Mouse (Mus musculus) CH12.LX (cell line): ENCODE measurements around the gene Noxo1. TPM values are rescaled to one million over a fixed set of nuclear protein-coding genes. Genes with fewer than 3 reads are reported as not detected.

ENCODE experiments used
- DNase-seq: peaks from one replicate; pipeline ENCODE4 v3.0.0-alpha.2; 2013; ENCODE audit errors: extremely low read depth
- H3K27ac ChIP-seq: 2 replicates; pipeline ENCODE4 v1.5.1; 2012; ENCODE audit warnings: low read depth, mild to moderate bottlenecking, control low read depth, moderate library complexity; ENCODE audit not compliant: insufficient read depth
- H3K27me3 ChIP-seq: replicated peaks from 2 replicates; pipeline ENCODE3; 2012; ENCODE audit warnings: inconsistent platforms
- H3K36me3 ChIP-seq, 2 experiments: replicated peaks in 1 of 2; 2 replicates each; pipeline versions ENCODE3 to v1.6.1; 2012; ENCODE audit warnings: inconsistent platforms in 1 of 2, low read length in 1 of 2, mild to moderate bottlenecking in 1 of 2, mixed read lengths in 1 of 2, moderate library complexity in 1 of 2; ENCODE audit not compliant: control insufficient read depth in 1 of 2, insufficient read depth in 1 of 2
- H3K4me1 ChIP-seq, 2 experiments: 2 replicates each; pipeline ENCODE4 v1.6.1; 2012; ENCODE audit warnings: inconsistent platforms in 1 of 2, moderate library complexity in 1 of 2; ENCODE audit not compliant: insufficient read depth in 2 of 2, control insufficient read depth in 1 of 2
- H3K4me2 ChIP-seq: 2 replicates; pipeline ENCODE4 v1.6.1; 2012; ENCODE audit warnings: low read depth, mild to moderate bottlenecking, control low read depth; ENCODE audit not compliant: poor library complexity, insufficient read depth, severe bottlenecking
- H3K4me3 ChIP-seq, 3 experiments: fragments of 150-350 bp in 1 of 3; sonication (generic) in 1 of 3; replicated peaks in 1 of 3; 2 replicates each; pipeline versions ENCODE3 to v1.5.1; 2011 to 2012; ENCODE audit warnings: low read depth in 2 of 3, low read length in 2 of 3, mild to moderate bottlenecking in 2 of 3, moderate library complexity in 2 of 3, control low read depth in 1 of 3, improper control_type of control experiment in 1 of 3, inconsistent platforms in 1 of 3, mixed read lengths in 1 of 3; ENCODE audit not compliant: poor library complexity in 1 of 3
- H3K79me2 ChIP-seq: replicated peaks from 2 replicates; pipeline ENCODE4 v1.6.1; 2012; ENCODE audit warnings: mild to moderate bottlenecking, moderate library complexity; ENCODE audit not compliant: control insufficient read depth, poor library complexity, insufficient read depth, severe bottlenecking; ENCODE audit errors: extremely low read depth
- H3K9ac ChIP-seq: 2 replicates; pipeline ENCODE4 v1.6.1; 2012; ENCODE audit warnings: low read depth, mild to moderate bottlenecking, control low read depth, moderate library complexity; ENCODE audit not compliant: insufficient read depth
- H3K9me3 ChIP-seq: replicated peaks from 2 replicates; pipeline ENCODE3; 2012; ENCODE audit warnings: low read length, inconsistent platforms, mixed read lengths
- BHLHE40 ChIP-seq: IDR thresholded peaks from 2 replicates; pipeline ENCODE4 v1.6.1; 2011; ENCODE audit warnings: mild to moderate bottlenecking, low read depth, low read length, improper control_type of control experiment
- CHD1 ChIP-seq: IDR thresholded peaks from 2 replicates; pipeline ENCODE4 v1.6.1; 2012; ENCODE audit warnings: low read depth, low read length, improper control_type of control experiment, inconsistent platforms
- CHD2 ChIP-seq: IDR thresholded peaks from 2 replicates; pipeline ENCODE4 v1.6.1; 2011; ENCODE audit warnings: low read length, improper control_type of control experiment
- CTCF ChIP-seq, 2 experiments: IDR thresholded peaks in 1 of 2; conservative IDR thresholded peaks in 1 of 2; 2 replicates each; pipeline ENCODE4 v1.5.1; 2011 to 2012; ENCODE audit warnings: low read depth in 2 of 2, low read length in 2 of 2, improper control_type of control experiment in 1 of 2, inconsistent platforms in 1 of 2, mild to moderate bottlenecking in 1 of 2, moderate library complexity in 1 of 2
- E2F4 ChIP-seq: IDR thresholded peaks from 2 replicates; pipeline ENCODE4 v1.6.1; 2011; ENCODE audit warnings: low read depth, low read length, improper control_type of control experiment; ENCODE audit not compliant: insufficient replicate concordance
- ELF1 ChIP-seq: IDR thresholded peaks from 2 replicates; pipeline ENCODE4 v1.6.1; 2014; ENCODE audit warnings: low read depth, mild to moderate bottlenecking, inconsistent platforms, low read length, improper control_type of control experiment
- EP300 ChIP-seq: IDR thresholded peaks from 2 replicates; pipeline ENCODE4 v1.6.1; 2011; ENCODE audit warnings: low read length, improper control_type of control experiment
- ETS1 ChIP-seq: conservative IDR thresholded peaks from 2 replicates; pipeline ENCODE4 v1.6.1; 2012; ENCODE audit warnings: low read depth, mild to moderate bottlenecking, inconsistent platforms, low read length, improper control_type of control experiment, moderate library complexity
- GABPA ChIP-seq: IDR thresholded peaks from 2 replicates; pipeline ENCODE4 v1.6.1; 2012; ENCODE audit warnings: low read depth, low read length, improper control_type of control experiment, inconsistent platforms; ENCODE audit not compliant: insufficient replicate concordance
- HCFC1 ChIP-seq: IDR thresholded peaks from 2 replicates; pipeline ENCODE4 v1.6.1; 2012; ENCODE audit warnings: low read depth, mild to moderate bottlenecking, inconsistent platforms, low read length, improper control_type of control experiment
- IRF4 ChIP-seq: IDR thresholded peaks from 2 replicates; pipeline ENCODE4 v1.6.1; 2014; ENCODE audit warnings: low read depth, mild to moderate bottlenecking, inconsistent platforms, low read length, improper control_type of control experiment
- JUN ChIP-seq: IDR thresholded peaks from 2 replicates; pipeline ENCODE4 v1.6.1; 2011; ENCODE audit warnings: low read depth, mild to moderate bottlenecking, low read length, improper control_type of control experiment, moderate library complexity; ENCODE audit not compliant: insufficient read depth
- JUND ChIP-seq: conservative IDR thresholded peaks from 2 replicates; pipeline ENCODE4 v1.6.1; 2011; ENCODE audit warnings: low read depth, low read length, improper control_type of control experiment
- KAT2A ChIP-seq: IDR thresholded peaks from 2 replicates; pipeline ENCODE4 v1.6.1; 2012; ENCODE audit warnings: low read length, improper control_type of control experiment, inconsistent platforms; ENCODE audit not compliant: insufficient replicate concordance
- MAFK ChIP-seq: IDR thresholded peaks from 2 replicates; pipeline ENCODE4 v1.6.1; 2011; ENCODE audit warnings: low read length, improper control_type of control experiment; ENCODE audit not compliant: insufficient replicate concordance
- MAX ChIP-seq: IDR thresholded peaks from 2 replicates; pipeline ENCODE4 v1.6.1; 2011; ENCODE audit warnings: low read length, improper control_type of control experiment
- MAZ ChIP-seq: IDR thresholded peaks from 2 replicates; pipeline ENCODE4 v1.6.1; 2012; ENCODE audit warnings: low read depth, mild to moderate bottlenecking, inconsistent platforms, low read length, improper control_type of control experiment, moderate library complexity
- MEF2A ChIP-seq: IDR thresholded peaks from 2 replicates; pipeline ENCODE4 v1.6.1; 2014; ENCODE audit warnings: low read depth, mild to moderate bottlenecking, inconsistent platforms, low read length, improper control_type of control experiment, borderline replicate concordance
- MXI1 ChIP-seq: IDR thresholded peaks from 2 replicates; pipeline ENCODE4 v1.6.1; 2011; ENCODE audit warnings: mild to moderate bottlenecking, low read depth, low read length, improper control_type of control experiment
- MYC ChIP-seq: IDR thresholded peaks from 2 replicates; pipeline ENCODE4 v1.6.1; 2011; ENCODE audit warnings: low read depth, mild to moderate bottlenecking, improper control_type of control experiment, low read length
- NELFE ChIP-seq: IDR thresholded peaks from 2 replicates; pipeline ENCODE4 v1.6.1; 2011; ENCODE audit warnings: low read depth, low read length, improper control_type of control experiment
- NRF1 ChIP-seq: IDR thresholded peaks from 2 replicates; pipeline ENCODE4 v1.6.1; 2014; ENCODE audit warnings: low read depth, mild to moderate bottlenecking, inconsistent platforms, low read length, improper control_type of control experiment, moderate library complexity
- PAX5 ChIP-seq: IDR thresholded peaks from 2 replicates; pipeline ENCODE4 v1.6.1; 2012; ENCODE audit warnings: low read length, inconsistent platforms, mixed read lengths
- POLR2A ChIP-seq: IDR thresholded peaks from 2 replicates; pipeline ENCODE4 v1.6.1; 2011; ENCODE audit warnings: low read depth, mild to moderate bottlenecking, improper control_type of control experiment, low read length
- POLR2AphosphoS2 ChIP-seq: IDR thresholded peaks from 2 replicates; pipeline ENCODE4 v1.6.1; 2011; ENCODE audit warnings: low read depth, low read length, improper control_type of control experiment
- RAD21 ChIP-seq: IDR thresholded peaks from 2 replicates; pipeline ENCODE4 v1.6.1; 2011; ENCODE audit warnings: low read depth, mild to moderate bottlenecking, low read length, improper control_type of control experiment, moderate library complexity
- RCOR1 ChIP-seq: conservative IDR thresholded peaks from 2 replicates; pipeline ENCODE4 v1.6.1; 2012; ENCODE audit warnings: low read depth, mild to moderate bottlenecking, inconsistent platforms, low read length, improper control_type of control experiment
- SIN3A ChIP-seq: IDR thresholded peaks from 2 replicates; pipeline ENCODE4 v1.6.1; 2012; ENCODE audit warnings: low read length, improper control_type of control experiment, inconsistent platforms
- SMC3 ChIP-seq: IDR thresholded peaks from 2 replicates; pipeline ENCODE4 v1.6.1; 2011; ENCODE audit warnings: low read depth, low read length, improper control_type of control experiment
- TBP ChIP-seq: conservative IDR thresholded peaks from 2 replicates; pipeline ENCODE4 v1.6.1; 2011; ENCODE audit warnings: low read depth, low read length, improper control_type of control experiment
- TCF12 ChIP-seq: IDR thresholded peaks from 2 replicates; pipeline ENCODE4 v1.6.1; 2014; ENCODE audit warnings: low read depth, mild to moderate bottlenecking, inconsistent platforms, low read length, improper control_type of control experiment
- UBTF ChIP-seq: IDR thresholded peaks from 2 replicates; pipeline ENCODE4 v1.6.1; 2012; ENCODE audit warnings: low read depth, mild to moderate bottlenecking, inconsistent platforms, low read length, improper control_type of control experiment, moderate library complexity
- USF1 ChIP-seq: IDR thresholded peaks from 2 replicates; pipeline ENCODE4 v1.6.1; 2014; ENCODE audit warnings: low read depth, mild to moderate bottlenecking, inconsistent platforms, low read length, improper control_type of control experiment
- USF2 ChIP-seq: conservative IDR thresholded peaks from 2 replicates; pipeline ENCODE4 v1.6.1; 2011; ENCODE audit warnings: low read depth, low read length, improper control_type of control experiment
- ZC3H11A ChIP-seq: IDR thresholded peaks from 2 replicates; pipeline ENCODE4 v1.6.1; 2012; ENCODE audit warnings: low read depth, mild to moderate bottlenecking, inconsistent platforms, low read length, improper control_type of control experiment
- ZKSCAN1 ChIP-seq: IDR thresholded peaks from 2 replicates; pipeline ENCODE4 v1.6.1; 2012; ENCODE audit warnings: low read depth, inconsistent platforms, low read length, improper control_type of control experiment, borderline replicate concordance
- ZMIZ1 ChIP-seq: IDR thresholded peaks from 2 replicates; pipeline ENCODE4 v1.6.1; 2012; ENCODE audit warnings: low read depth, mild to moderate bottlenecking, inconsistent platforms, low read length, improper control_type of control experiment
- ZNF384 ChIP-seq: IDR thresholded peaks from 2 replicates; pipeline ENCODE4 v1.6.1; 2012; ENCODE audit warnings: low read depth, low read length, improper control_type of control experiment, inconsistent platforms
- dilution Hi-C: fragments of 300-500 bp; cut with MboI; formaldehyde crosslinking; loops from 2 replicates; pipeline ENCODE4 v1.14.3; 2020; ENCODE audit warnings: low sequenced_read_pairs; ENCODE audit not compliant: extremely low pct_unique_long_range_greater_than_20kb, extremely low pct_ligation_motif_present
- in situ Hi-C: fragments of 300-500 bp; cut with MboI; formaldehyde crosslinking; loops from 3 replicates; pipeline ENCODE4 v1.14.3; 2019; ENCODE audit warnings: low sequenced_read_pairs, low pct_ligation_motif_present, low pct_unique_long_range_greater_than_20kb, mixed read lengths
- polyA plus RNA-seq: library from polyadenylated mRNA; unstranded; fragments of >175 nt; gene quantifications from 2 replicates; pipeline ENCODE4 v1.2.1, GENCODE M21; 2012; ENCODE audit warnings: low read depth; ENCODE audit not compliant: insufficient read length
- total RNA-seq, 2 experiments: library from RNA; depleted of rRNA; stranded (reverse); fragments of 300-350 nt in 1 of 2; fragments of >200 nt in 1 of 2; gene quantifications; 2 replicates each; pipeline ENCODE4 v1.2.3; 2012 to 2014

The Noxo1 gene
- total and polyA plus RNA-seq, 3 experiments, result 0.47 to 2.5 (median 0.89) TPM

DNA sequence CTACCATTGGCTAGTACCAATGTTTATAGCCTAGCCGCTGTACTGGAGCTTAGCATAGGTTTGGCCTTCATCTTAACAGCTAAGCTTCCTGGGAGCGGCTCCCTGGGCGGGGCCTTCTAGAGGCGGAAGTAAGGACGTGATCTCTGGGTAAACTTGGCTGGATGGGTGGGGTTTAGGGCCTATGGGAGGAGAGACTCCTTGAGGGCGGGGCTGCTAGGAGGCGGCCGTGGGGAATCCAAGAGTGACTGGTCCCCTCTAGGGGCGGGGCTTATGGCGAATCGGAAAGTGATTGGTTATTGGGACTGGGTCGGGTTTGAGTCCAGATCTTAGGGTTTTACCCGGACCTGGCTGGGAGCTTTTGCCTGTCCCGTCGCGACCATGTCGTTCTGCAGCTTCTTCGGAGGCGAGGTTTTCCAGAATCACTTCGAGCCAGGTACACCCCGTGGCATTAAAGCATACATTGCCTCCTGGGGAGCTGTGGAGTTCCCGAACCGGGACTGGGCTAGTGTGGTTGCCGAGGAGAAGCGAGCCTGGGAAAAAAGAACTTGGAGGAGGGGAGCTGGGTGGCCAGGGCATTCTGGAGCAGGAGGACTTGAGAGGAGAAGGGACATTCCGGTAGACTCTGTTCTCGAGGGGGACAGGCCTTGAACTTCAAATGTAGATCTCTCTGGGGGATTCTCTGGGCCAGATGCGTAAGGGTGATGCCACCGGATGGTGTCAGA is 40.5 kb downstream of the Noxo1 start, which contains the start of gene Msrb1:
Gene Msrb1 (plus strand): TSS at position 313 of the 722 bp plus-strand sequence.
- Histone ChIP-seq H3K9ac (peak within 1 kb of the TSS; percentile 95), H3K27ac (no peak within 1 kb of the TSS), H3K4me2 (peak within 1 kb of the TSS; percentile 82), H3K79me2 (no peaks in the 10 kb centered on the region), H3K36me3 (peaks cover 11 to 28% of the 10 kb centered on the region in 2 experiments), H3K4me3 (peak within 1 kb of the TSS; percentile 70 to 95 (median 75)), H3K9me3 (no peaks in the 10 kb centered on the region), H3K4me1 (peaks cover 4 to 29% of the 10 kb centered on the region in 2 experiments; a peak in 3 of 4 replicates), H3K27me3 (no peaks in the 10 kb centered on the region)
- TF ChIP-seq TBP, result peak; percentile 87
- TF ChIP-seq SIN3A, result peak; percentile 67; the same call in 1 of the 2 replicates
- no peak for TF ChIP-seq USF1
- no peak for TF ChIP-seq EP300
- TF ChIP-seq TCF12, result peak; percentile 64; the same call in 1 of the 2 replicates
- TF ChIP-seq MAZ, result peak; percentile 77
- TF ChIP-seq UBTF, result no peak
- peak; percentile 24; the same call in 1 of the 2 replicates for TF ChIP-seq MYC
- TF ChIP-seq ZKSCAN1, result no peak
- no peak for TF ChIP-seq ZNF384
- no peak for TF ChIP-seq RCOR1
- TF ChIP-seq JUND, result no peak
- no peak for TF ChIP-seq GABPA
- TF ChIP-seq JUN, result no peak
- TF ChIP-seq KAT2A, result no peak
- TF ChIP-seq MAX, result no peak
- no peak for TF ChIP-seq SMC3
- TF ChIP-seq ETS1, result no peak
- no peak for TF ChIP-seq BHLHE40
- no peak for TF ChIP-seq E2F4
- TF ChIP-seq ELF1, result peak; percentile 94
- TF ChIP-seq HCFC1, result peak; percentile 56
- no peak for TF ChIP-seq USF2
- peak; percentile 94 for TF ChIP-seq POLR2A
- peak; percentile 79; the same call in 1 of the 2 replicates for TF ChIP-seq POLR2AphosphoS2
- TF ChIP-seq ZC3H11A, result no peak
- no peak for TF ChIP-seq MAFK
- 0 out of 2 replicates have a peak, but pooled peaks have one; percentile 25 for TF ChIP-seq CHD1
- TF ChIP-seq ZMIZ1, result peak; percentile 86
- no peak for TF ChIP-seq NRF1
- TF ChIP-seq MXI1, result peak; percentile 64; the same call in 1 of the 2 replicates
- no peak for TF ChIP-seq RAD21
- TF ChIP-seq CTCF (conservative IDR thresholded peaks at IDR 0.05 in 1 of 2, IDR thresholded peaks at IDR 0.05 in 1 of 2; ENCODE audit: low read depth in 2 of 2, low read length in 2 of 2), result no peak
- TF ChIP-seq PAX5, result no peak
- TF ChIP-seq MEF2A, result 0 out of 2 replicates have a peak, but pooled peaks have one; percentile 11
- peak; percentile 81 for TF ChIP-seq NELFE
- no peak for TF ChIP-seq CHD2
- peak; percentile 22; the same call in 1 of the 2 replicates for TF ChIP-seq IRF4
- dilution Hi-C loops, result no loop called here
- peak; percentile 100 for DNase-seq
- in situ Hi-C loops, result no loop called here
